Mouse (Mus musculus) hindbrain, postnatal 0 days (tissue): ENCODE measurements around the gene Mbnl2. TPM values are rescaled to one million over a fixed set of nuclear protein-coding genes. Genes with fewer than 3 reads are reported as not detected.

Source experiments
- ATAC-seq: fragments of 200-750 bp; cut with Nextera tagmentation; 2 replicates; pipeline ENCODE4 v1.8.0; 2017; ENCODE audit warnings: mild to moderate bottlenecking, moderate TSS enrichment, moderate library complexity
- DNase-seq: peaks from one replicate; pipeline ENCODE4 v3.0.0-alpha.2; 2015; ENCODE audit warnings: low spot score
- H3K27ac ChIP-seq: fragments of 300-500 bp; sonication (generic); 2 replicates; pipeline ENCODE4 v1.5.1; 2014; ENCODE audit warnings: mild to moderate bottlenecking
- H3K27me3 ChIP-seq: fragments of 300-500 bp; sonication (generic); 2 replicates; pipeline ENCODE4 v1.6.1; 2014; ENCODE audit warnings: low read length, mixed read lengths; ENCODE audit not compliant: insufficient read depth
- H3K36me3 ChIP-seq: fragments of 300-500 bp; sonication (generic); 2 replicates; pipeline ENCODE4 v1.6.1; 2014; ENCODE audit warnings: low read length, mixed read lengths; ENCODE audit not compliant: insufficient read depth
- H3K4me1 ChIP-seq: fragments of 300-500 bp; sonication (generic); 2 replicates; pipeline ENCODE4 v1.6.1; 2014; ENCODE audit warnings: antibody characterized with exemption, low read length, mixed read lengths; ENCODE audit not compliant: insufficient read depth
- H3K4me2 ChIP-seq: fragments of 300-500 bp; sonication (generic); 2 replicates; pipeline ENCODE4 v1.6.1; 2014; ENCODE audit warnings: low read depth, mild to moderate bottlenecking, low read length, moderate library complexity, mixed read lengths
- H3K4me3 ChIP-seq: fragments of 300-500 bp; sonication (generic); 2 replicates; pipeline ENCODE4 v1.5.1; 2014; ENCODE audit warnings: low read length
- H3K9ac ChIP-seq: fragments of 300-500 bp; sonication (generic); replicated peaks from 2 replicates; pipeline ENCODE4 v1.6.1; 2014; ENCODE audit warnings: mild to moderate bottlenecking, low read length, moderate library complexity, mixed read lengths
- H3K9me3 ChIP-seq: fragments of 300-500 bp; sonication (generic); 2 replicates; pipeline ENCODE4 v1.6.1; 2016; ENCODE audit warnings: low read length, mixed read lengths
- CTCF ChIP-seq: IDR thresholded peaks from 2 replicates; pipeline ENCODE4 v1.5.1; 2016; ENCODE audit warnings: antibody characterized with exemption, control low read depth, low read depth
- WGBS: fragments of 180-500 bp; shearing (Covaris S2); extraction: QIAGEN DNeasy Blood & Tissue Kit; methylation state at CpG from one replicate; pipeline ENCODE4 v1.1.7; 2014; 5-methylcytosine and 5-hydroxymethylcytosine counted together
- polyA plus RNA-seq: library from polyadenylated mRNA; unstranded; fragments of >200 nt; fragmentation: Nextera tagmentation; extraction: Ambion mirVana; gene quantifications from 2 replicates; pipeline ENCODE4 v1.2.1, GENCODE M21; 2015
- total RNA-seq: library from RNA; depleted of rRNA; stranded (reverse); fragments of >200 nt; gene quantifications from 2 replicates; pipeline ENCODE4 v1.2.3, GENCODE M21; 2014

Gene Mbnl2
- total and polyA plus RNA-seq, 2 experiments from 2014 or later, result 28.6 to 78.3 TPM

DNA sequence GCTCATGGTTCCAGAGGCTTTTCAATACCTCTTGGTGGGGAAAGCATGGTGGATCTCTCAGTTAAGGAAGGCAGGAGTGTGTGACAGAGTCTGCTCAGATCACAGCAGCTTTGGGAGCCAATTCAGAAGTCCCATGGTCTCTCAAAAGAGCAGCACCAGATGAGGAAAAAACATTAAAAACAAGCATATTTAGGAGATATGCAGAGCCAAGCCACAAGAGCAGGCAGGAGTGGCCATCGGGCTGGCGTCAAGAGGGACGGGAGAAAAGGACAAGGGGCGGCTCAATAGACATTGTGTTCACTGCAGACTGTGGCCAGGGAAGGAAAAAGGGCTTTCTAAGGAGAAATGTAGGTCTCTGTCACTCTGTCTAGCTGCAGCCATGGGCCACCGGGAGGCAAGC, 40.3 kb downstream of the Mbnl2 start:
- Histone ChIP-seq H3K36me3 (no peaks in the 10 kb centered on the region), H3K27ac (no peak overlapping the region; the same call in 1 of the 2 replicates), H3K4me3 (no peak overlapping the region), H3K4me2 (no peak overlapping the region), H3K9ac (no peak overlapping the region), H3K27me3 (no peaks in the 10 kb centered on the region), H3K9me3 (no peaks in the 10 kb centered on the region), H3K4me1 (peaks cover 5% of the 10 kb centered on the region; the same call in 1 of the 2 replicates)
- DNase-seq (no peak), ATAC-seq (no peak)
- no peak for TF ChIP-seq CTCF
- 69% methylated on average over 5 of the region's 5 CpGs for WGBS

DNA sequence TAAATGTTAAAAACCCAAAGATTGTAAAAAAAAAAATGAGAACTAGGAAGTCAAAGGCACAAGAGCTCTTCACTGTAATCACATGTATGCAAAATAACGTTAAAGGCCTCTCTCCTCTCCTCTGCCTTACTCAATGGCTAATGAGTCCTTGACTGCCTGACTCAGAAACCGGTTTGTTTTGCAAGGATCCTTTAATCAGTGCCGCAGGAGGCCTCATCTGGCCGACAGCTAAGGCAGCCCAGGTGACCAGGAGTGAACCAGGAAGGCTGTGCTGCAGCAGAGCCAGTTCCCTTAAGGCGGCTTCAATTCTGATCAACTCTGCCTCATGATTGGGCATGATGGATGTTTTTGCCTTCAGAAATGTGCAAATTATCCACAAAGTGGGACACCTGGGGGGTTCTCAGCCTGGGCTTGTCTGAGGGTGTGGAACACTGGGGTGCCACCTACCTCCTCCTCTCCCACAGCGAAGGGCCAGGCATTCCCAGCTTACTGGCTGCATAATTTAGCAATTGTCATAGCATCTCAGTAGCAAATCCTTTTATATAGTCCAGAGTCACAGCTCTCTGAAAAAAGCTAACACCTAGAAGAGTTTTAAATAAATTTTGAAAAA, 43.0 kb downstream of the Mbnl2 start:
- Histone ChIP-seq H3K9me3 (no peaks in the 10 kb centered on the region), H3K9ac (no peak overlapping the region), H3K4me3 (no peak overlapping the region), H3K27ac (no peak overlapping the region), H3K27me3 (no peaks in the 10 kb centered on the region), H3K4me2 (no peak overlapping the region), H3K36me3 (no peaks in the 10 kb centered on the region), H3K4me1 (no peaks in the 10 kb centered on the region)
- no peak for TF ChIP-seq CTCF
- WGBS, result 43% methylated on average over 6 of the region's 6 CpGs
- ATAC-seq, result no peak
- DNase-seq, result no peak

DNA sequence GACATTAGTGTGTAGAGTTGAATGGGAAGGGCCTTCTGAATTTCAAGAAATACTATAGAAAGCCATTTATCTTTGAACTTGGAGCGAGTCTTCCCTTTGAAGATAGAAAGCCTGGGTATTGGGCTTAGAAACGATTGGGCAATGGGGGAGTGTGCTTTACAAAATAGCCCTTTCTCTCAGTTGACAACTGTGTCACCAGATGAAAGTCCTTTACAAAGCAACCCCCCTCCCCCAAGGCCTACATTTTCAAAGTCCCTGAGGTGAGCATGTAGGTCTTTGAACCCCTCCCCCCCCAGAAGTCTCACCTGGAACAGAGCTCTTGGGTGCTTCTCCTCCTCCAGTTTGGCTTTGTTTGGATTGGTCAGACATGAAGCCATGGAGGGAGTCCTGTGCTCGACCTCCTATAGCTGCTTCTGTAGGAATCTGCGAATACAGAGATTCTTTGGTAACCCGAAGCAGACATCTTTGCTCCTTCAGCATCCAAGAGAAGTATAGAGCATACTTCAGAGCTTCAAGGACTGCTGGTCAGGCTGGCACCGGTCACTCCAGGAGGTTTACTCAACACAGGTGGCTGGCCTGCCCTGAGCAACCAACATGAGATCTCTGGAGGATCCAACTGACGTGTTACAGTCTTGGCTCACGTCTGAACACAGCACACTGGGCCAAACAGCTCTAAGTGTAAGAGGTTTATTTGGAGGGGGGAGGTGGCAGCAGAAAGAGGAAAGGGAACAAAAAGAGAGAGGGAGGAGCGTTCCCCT, 43.7 kb downstream of the Mbnl2 start:
- WGBS, result 71% methylated on average over 9 of the region's 9 CpGs
- ATAC-seq, result no peak

DNA sequence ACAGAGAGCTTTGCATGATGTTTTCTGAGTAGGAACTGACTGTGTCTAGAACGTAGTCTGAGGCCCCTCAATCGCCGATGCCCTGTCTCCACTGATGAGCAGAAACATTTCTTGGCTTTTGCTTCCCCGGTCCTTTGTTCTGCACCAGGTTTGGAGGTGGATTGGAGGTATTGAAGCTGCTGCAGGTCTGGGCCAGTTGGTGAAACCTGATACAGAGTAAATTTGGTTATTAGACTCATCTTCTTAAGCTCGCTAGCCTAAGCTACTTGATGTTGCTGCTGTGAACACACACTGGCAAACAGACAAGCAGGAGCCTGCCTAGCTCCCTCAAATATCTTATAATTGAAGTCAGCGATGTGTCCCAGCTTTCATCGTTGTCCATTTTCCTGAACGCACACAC, 46.6 kb downstream of the Mbnl2 start:
- Histone ChIP-seq H3K9me3 (no peaks in the 10 kb centered on the region), H3K4me3 (no peak overlapping the region), H3K36me3 (no peaks in the 10 kb centered on the region), H3K27ac (no peak overlapping the region), H3K4me2 (no peak overlapping the region), H3K9ac (no peak overlapping the region), H3K4me1 (no peaks in the 10 kb centered on the region), H3K27me3 (no peaks in the 10 kb centered on the region)
- no peak for TF ChIP-seq CTCF
- DNase-seq, result no peak
- WGBS, result 94% methylated on average over 8 of the region's 8 CpGs
- no peak for ATAC-seq

More for the DNA sequence above, 43.7 kb downstream of the Mbnl2 start:
- Histone ChIP-seq H3K9ac (no peak overlapping the region), H3K27me3 (no peaks in the 10 kb centered on the region), H3K4me2 (no peak overlapping the region), H3K27ac (no peak overlapping the region), H3K36me3 (no peaks in the 10 kb centered on the region), H3K9me3 (no peaks in the 10 kb centered on the region), H3K4me1 (no peaks in the 10 kb centered on the region), H3K4me3 (no peak overlapping the region)
- no peak for DNase-seq
- TF ChIP-seq CTCF, result no peak

DNA sequence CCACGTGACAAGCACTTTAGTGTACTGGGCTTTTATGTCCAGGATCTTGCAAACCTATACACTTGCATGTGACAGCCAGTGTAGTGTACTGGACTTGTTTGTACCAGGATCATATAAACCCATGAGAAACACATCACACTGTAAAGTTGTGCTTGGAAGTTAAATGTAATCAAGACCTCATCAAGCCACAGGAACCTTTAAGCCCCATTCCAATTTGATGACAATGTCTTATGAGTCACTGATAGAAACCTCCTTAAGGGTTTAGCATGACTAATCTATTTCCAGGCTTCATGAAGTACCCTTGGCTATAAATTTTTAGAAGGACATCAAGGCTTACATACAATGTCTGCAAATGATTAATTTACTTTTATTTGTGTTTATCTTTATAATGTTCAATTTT, 47.6 kb downstream of the Mbnl2 start:
- Histone ChIP-seq H3K4me3 (no peak overlapping the region), H3K4me1 (no peaks in the 10 kb centered on the region), H3K4me2 (no peak overlapping the region), H3K27ac (no peak overlapping the region), H3K36me3 (no peaks in the 10 kb centered on the region), H3K9ac (no peak overlapping the region), H3K9me3 (no peaks in the 10 kb centered on the region), H3K27me3 (no peaks in the 10 kb centered on the region)
- no peak for DNase-seq
- 68% methylated on average over 1 of the region's 1 CpGs for WGBS
- no peak for ATAC-seq
- TF ChIP-seq CTCF, result no peak

DNA sequence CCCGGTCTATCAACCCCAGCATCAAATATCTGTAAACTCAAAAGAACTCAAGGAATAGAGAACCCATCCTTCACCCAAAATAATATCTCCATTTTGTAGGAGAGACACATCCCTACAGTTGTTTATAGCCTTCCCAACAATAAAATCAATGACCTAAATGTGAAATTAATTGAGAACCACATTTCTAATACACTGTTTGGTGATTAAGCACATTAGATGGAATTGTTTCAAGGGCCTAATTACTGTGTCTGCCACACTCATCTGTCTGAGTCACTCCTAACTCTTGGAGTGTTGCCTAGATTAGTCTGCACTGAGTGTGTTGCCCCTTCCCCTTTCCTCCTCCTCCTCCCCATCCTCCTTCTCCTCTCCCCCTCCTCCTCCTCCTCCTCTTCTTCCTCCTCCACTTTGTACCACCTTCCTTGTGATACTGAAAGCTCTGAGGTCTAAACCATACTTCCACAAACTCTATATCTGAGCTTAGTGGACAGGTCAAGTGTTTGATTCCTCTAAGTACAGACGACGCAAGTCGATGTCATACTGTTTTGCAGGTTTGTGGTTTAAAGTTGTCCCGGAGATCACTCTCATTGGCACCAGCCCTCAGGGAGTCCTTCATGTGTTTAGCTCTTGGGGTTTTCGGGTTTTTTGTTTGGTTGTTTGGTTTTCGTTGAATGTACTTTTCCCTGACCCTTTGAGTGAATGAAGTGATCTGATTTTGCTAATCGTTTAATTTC, 48.8 kb downstream of the Mbnl2 start:
- H3K27me3 ChIP-seq, result no peaks in the 10 kb centered on the region
- DNase-seq (no peak), ATAC-seq (no peak)
- H3K4me1 ChIP-seq, result no peaks in the 10 kb centered on the region
- H3K4me3 ChIP-seq, result no peak overlapping the region
- H3K9me3 ChIP-seq, result no peaks in the 10 kb centered on the region
- H3K4me2 ChIP-seq, result no peak overlapping the region
- H3K36me3 ChIP-seq, result no peaks in the 10 kb centered on the region
- no peak overlapping the region for H3K9ac ChIP-seq
- 91% methylated on average over 8 of the region's 8 CpGs for WGBS
- no peak overlapping the region for H3K27ac ChIP-seq
- no peak for TF ChIP-seq CTCF
